Mouse (Mus musculus): ENCODE data around the gene Mboat2. TPM values are rescaled to one million over a fixed set of nuclear protein-coding genes. Genes with fewer than 3 reads are reported as not detected.
A peak's percentile ranks its signal among the peaks of the same experiment; 100 is the strongest.

Mboat2 gene
- polyA plus RNA-seq, 1 experiment from 2014 or later = 79.2 TPM

DNA sequence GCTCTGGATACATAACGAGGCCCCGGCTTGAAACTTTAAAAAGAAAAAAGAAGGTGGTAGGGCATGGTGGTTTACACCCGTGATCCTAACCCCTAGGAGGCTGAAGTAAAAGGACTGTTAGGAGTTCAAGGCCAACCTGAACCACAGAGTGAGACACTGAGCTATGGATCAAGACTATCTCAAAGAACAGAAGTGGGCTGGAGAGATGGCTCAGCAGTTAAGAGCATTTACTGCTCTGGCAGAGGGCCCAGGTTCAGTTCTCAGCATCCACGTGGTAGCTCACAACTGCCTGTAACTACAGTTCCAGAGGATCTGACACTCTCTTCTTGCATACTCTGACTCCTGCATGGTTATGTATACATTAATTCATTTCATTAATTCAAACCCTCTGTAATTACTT, 112.7 kb downstream of the Mboat2 start:
- Histone ChIP-seq H3K9me3 (ENCODE audit: control insufficient read depth, low read length) (no peaks in the 10 kb centered on the region), H3K9ac (no peak overlapping the region), H3K27ac (no peak overlapping the region), H3K4me3 (replicated peaks; ENCODE audit: low read length) (no peak overlapping the region), H3K36me3 (replicated peaks; ENCODE audit: control insufficient read depth, insufficient read depth) (peaks cover 44% of the 10 kb centered on the region), H3K4me1 (replicated peaks; ENCODE audit: control insufficient read depth, insufficient read depth, low read length) (no peaks in the 10 kb centered on the region), H3K27me3 (ENCODE audit: control insufficient read depth, insufficient read depth, low read length) (no peaks in the 10 kb centered on the region), H3K4me2 (replicated peaks) (no peak overlapping the region)
- DNase-seq (ENCODE audit: low spot score) = no peak
- no peak for ATAC-seq (ENCODE audit: low FRiP score)
- WGBS = 89% methylated on average over 4 of the region's 4 CpGs

- peaks cover 45% of the 10 kb centered on the region for H3K36me3 ChIP-seq (replicated peaks; ENCODE audit: control insufficient read depth, insufficient read depth)
- 96% methylated on average over 7 of the region's 7 CpGs for WGBS
- no peak overlapping the region for H3K4me2 ChIP-seq (replicated peaks)
- H3K4me3 ChIP-seq (replicated peaks; ENCODE audit: low read length) = no peak overlapping the region
- no peak overlapping the region for H3K27ac ChIP-seq
- no peaks in the 10 kb centered on the region for H3K9me3 ChIP-seq (ENCODE audit: control insufficient read depth, low read length)
- H3K9ac ChIP-seq = no peak overlapping the region
- H3K4me1 ChIP-seq (replicated peaks; ENCODE audit: control insufficient read depth, insufficient read depth, low read length) = no peaks in the 10 kb centered on the region
- ATAC-seq (ENCODE audit: low FRiP score) (no peak), DNase-seq (ENCODE audit: low spot score) (no peak)
- no peaks in the 10 kb centered on the region for H3K27me3 ChIP-seq (ENCODE audit: control insufficient read depth, insufficient read depth, low read length)
Measured at GRCm38 (mm10) chr12:24944597-24944996, 113.9 kb downstream of the Mboat2 start.

DNA sequence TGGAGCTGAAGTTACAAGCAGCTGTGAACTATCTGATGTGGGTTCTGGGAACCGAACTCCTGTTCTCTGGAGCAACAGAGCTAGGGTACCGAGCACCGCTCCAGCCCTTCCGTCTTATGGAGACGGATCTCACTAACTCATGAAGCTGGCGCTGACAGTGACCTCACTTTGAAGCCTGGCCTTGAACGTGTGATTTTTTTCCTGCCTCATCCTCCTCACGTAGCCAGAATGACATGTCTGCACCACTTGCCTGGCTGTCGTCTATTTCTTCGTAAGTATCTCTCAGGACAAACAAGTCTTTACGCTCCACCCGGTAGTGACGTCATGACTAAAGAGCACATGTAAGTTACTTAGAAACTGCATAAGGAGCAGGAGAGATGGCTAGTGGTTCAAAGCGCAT, 116.4 kb downstream of the Mboat2 start:
- WGBS = 93% methylated on average over 14 of the region's 14 CpGs
- Histone ChIP-seq H3K4me1 (replicated peaks; ENCODE audit: control insufficient read depth, insufficient read depth, low read length) (no peaks in the 10 kb centered on the region), H3K4me2 (replicated peaks) (no peak overlapping the region), H3K36me3 (replicated peaks; ENCODE audit: control insufficient read depth, insufficient read depth) (peaks cover 41% of the 10 kb centered on the region), H3K27me3 (ENCODE audit: control insufficient read depth, insufficient read depth, low read length) (no peaks in the 10 kb centered on the region), H3K9ac (no peak overlapping the region), H3K9me3 (ENCODE audit: control insufficient read depth, low read length) (no peaks in the 10 kb centered on the region), H3K4me3 (replicated peaks; ENCODE audit: low read length) (no peak overlapping the region), H3K27ac (no peak overlapping the region)
- ATAC-seq (ENCODE audit: low FRiP score) (no peak), DNase-seq (ENCODE audit: low spot score) (no peak)

- peak; percentile 76 for DNase-seq (ENCODE audit: low spot score)
- no peak for ATAC-seq (ENCODE audit: low FRiP score)
Measured at GRCm38 (mm10) chr12:24948344-24948743, 117.7 kb downstream of the Mboat2 start.

DNA sequence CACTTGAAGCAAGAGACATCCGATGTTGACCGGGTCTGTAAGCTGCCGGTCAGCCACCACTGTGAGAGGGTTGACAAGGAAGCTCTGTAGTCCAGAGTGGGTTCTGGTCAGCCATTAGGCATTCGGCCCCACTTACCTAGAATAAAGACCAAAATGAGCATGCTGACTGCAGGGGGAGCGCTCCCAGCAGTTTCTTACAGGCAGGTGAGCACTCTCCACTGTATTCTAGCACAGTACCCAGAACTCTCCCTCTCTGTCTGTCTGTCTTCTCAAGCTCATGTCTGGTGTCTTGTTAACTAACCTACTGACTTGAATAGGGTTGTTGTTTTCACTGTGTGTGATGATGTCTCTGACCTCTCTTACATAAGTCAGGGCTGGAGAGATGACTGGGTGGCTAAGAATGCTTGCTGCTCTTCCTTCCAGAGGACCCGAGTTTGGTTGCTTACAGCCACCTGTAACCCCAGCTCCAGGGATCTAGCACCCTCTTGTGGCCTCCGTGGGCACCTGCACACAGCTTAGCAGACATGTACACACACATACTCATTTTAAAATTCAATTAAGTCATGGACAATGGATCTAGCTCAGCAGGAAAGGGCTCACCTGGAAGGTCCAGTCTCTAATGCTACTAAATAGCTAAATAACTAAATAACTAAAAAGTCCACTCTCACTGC, 119.8 kb downstream of the Mboat2 start:
- H3K27ac ChIP-seq = no peak overlapping the region
- H3K4me3 ChIP-seq (replicated peaks; ENCODE audit: low read length) = no peak overlapping the region
- ATAC-seq (ENCODE audit: low FRiP score) (no peak), DNase-seq (ENCODE audit: low spot score) (no peak)
- H3K4me2 ChIP-seq (replicated peaks) = no peak overlapping the region
- no peaks in the 10 kb centered on the region for H3K9me3 ChIP-seq (ENCODE audit: control insufficient read depth, low read length)
- peaks cover 70% of the 10 kb centered on the region for H3K36me3 ChIP-seq (replicated peaks; ENCODE audit: control insufficient read depth, insufficient read depth)
- WGBS = 92% methylated on average over 7 of the region's 7 CpGs
- H3K9ac ChIP-seq = no peak overlapping the region
- H3K4me1 ChIP-seq (replicated peaks; ENCODE audit: control insufficient read depth, insufficient read depth, low read length) = no peaks in the 10 kb centered on the region
- H3K27me3 ChIP-seq (ENCODE audit: control insufficient read depth, insufficient read depth, low read length) = no peaks in the 10 kb centered on the region

More at GRCm38 (mm10) chr12:24948344-24948743, 117.7 kb downstream of the Mboat2 start:
- H3K36me3 ChIP-seq (replicated peaks; ENCODE audit: control insufficient read depth, insufficient read depth) = peaks cover 52% of the 10 kb centered on the region
- WGBS = 62% methylated on average over 3 of the region's 3 CpGs
- H3K4me1 ChIP-seq (replicated peaks; ENCODE audit: control insufficient read depth, insufficient read depth, low read length) = no peaks in the 10 kb centered on the region
- H3K27me3 ChIP-seq (ENCODE audit: control insufficient read depth, insufficient read depth, low read length) = no peaks in the 10 kb centered on the region
- H3K9me3 ChIP-seq (ENCODE audit: control insufficient read depth, low read length) = no peaks in the 10 kb centered on the region
- no peak overlapping the region for H3K4me2 ChIP-seq (replicated peaks)
- H3K4me3 ChIP-seq (replicated peaks; ENCODE audit: low read length) = no peak overlapping the region
- no peak overlapping the region for H3K27ac ChIP-seq
- H3K9ac ChIP-seq = no peak overlapping the region

DNA sequence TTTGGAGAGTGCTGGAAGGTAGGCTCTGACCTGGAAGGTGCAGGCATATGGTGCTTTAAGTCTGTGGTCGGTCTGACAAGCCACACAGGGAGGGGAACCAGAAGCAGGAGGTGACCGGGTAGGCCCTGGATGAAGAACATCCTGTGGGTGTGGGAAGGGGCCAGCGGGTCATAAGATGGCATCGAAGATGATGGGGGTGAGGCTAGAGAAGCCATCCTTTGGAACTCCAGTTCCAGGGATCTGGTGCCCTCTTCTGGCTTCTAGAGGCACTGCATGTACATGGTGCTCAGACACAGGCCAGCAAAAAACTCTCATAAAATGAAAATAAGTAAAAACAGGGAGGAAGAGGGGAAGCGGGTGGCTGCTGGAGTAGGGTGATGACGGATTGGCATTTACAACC, 121.5 kb downstream of the Mboat2 start:
- Histone ChIP-seq H3K36me3 (replicated peaks; ENCODE audit: control insufficient read depth, insufficient read depth) (peaks cover 80% of the 10 kb centered on the region), H3K27ac (no peak overlapping the region), H3K27me3 (ENCODE audit: control insufficient read depth, insufficient read depth, low read length) (no peaks in the 10 kb centered on the region), H3K4me3 (replicated peaks; ENCODE audit: low read length) (no peak overlapping the region), H3K4me1 (replicated peaks; ENCODE audit: control insufficient read depth, insufficient read depth, low read length) (no peaks in the 10 kb centered on the region), H3K9me3 (ENCODE audit: control insufficient read depth, low read length) (no peaks in the 10 kb centered on the region), H3K4me2 (replicated peaks) (no peak overlapping the region), H3K9ac (no peak overlapping the region)
- 54% methylated on average over 6 of the region's 6 CpGs for WGBS
- ATAC-seq (ENCODE audit: low FRiP score) (0 out of 2 replicates have a peak, but pooled peaks have one; percentile 44), DNase-seq (ENCODE audit: low spot score) (peak; percentile 79)

DNA sequence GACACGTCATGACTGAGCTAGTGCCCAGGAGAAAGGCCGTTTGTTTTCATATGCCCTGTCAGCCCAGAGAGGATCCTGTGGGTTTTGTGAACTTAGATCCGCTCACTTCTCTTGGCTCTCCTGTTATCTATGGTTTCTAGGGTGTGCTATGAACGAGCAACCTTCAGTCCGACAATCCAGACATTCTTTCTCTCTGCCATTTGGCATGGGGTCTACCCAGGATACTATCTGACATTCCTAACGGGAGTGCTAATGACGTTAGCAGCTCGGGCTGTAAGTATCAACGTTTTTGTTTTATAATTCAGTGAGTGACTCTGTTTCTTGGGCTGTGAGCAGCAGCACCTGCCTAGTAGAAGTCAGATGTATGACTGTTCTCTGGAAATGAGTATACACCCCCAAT, 124.5 kb downstream of the Mboat2 start:
- Histone ChIP-seq H3K27me3 (ENCODE audit: control insufficient read depth, insufficient read depth, low read length) (no peaks in the 10 kb centered on the region), H3K4me1 (replicated peaks; ENCODE audit: control insufficient read depth, insufficient read depth, low read length) (no peaks in the 10 kb centered on the region), H3K27ac (no peak overlapping the region), H3K4me3 (replicated peaks; ENCODE audit: low read length) (no peak overlapping the region), H3K9ac (no peak overlapping the region), H3K36me3 (replicated peaks; ENCODE audit: control insufficient read depth, insufficient read depth) (peaks cover 89% of the 10 kb centered on the region), H3K9me3 (ENCODE audit: control insufficient read depth, low read length) (no peaks in the 10 kb centered on the region), H3K4me2 (replicated peaks) (no peak overlapping the region)
- WGBS = 89% methylated on average over 9 of the region's 9 CpGs
- DNase-seq (ENCODE audit: low spot score) = no peak
- ATAC-seq (ENCODE audit: low FRiP score) = no peak

GRCm38 (mm10) chr12:24958526-24958925, 127.8 kb downstream of the Mboat2 start:
- Histone ChIP-seq H3K9me3 (ENCODE audit: control insufficient read depth, low read length) (no peaks in the 10 kb centered on the region), H3K27me3 (ENCODE audit: control insufficient read depth, insufficient read depth, low read length) (no peaks in the 10 kb centered on the region), H3K4me1 (replicated peaks; ENCODE audit: control insufficient read depth, insufficient read depth, low read length) (no peaks in the 10 kb centered on the region), H3K27ac (no peak overlapping the region), H3K9ac (no peak overlapping the region), H3K36me3 (replicated peaks; ENCODE audit: control insufficient read depth, insufficient read depth) (peaks cover 70% of the 10 kb centered on the region), H3K4me3 (replicated peaks; ENCODE audit: low read length) (no peak overlapping the region), H3K4me2 (replicated peaks) (no peak overlapping the region)
- ATAC-seq (ENCODE audit: low FRiP score) (no peak), DNase-seq (ENCODE audit: low spot score) (no peak)
- WGBS = 93% methylated on average over 3 of the region's 3 CpGs

DNA sequence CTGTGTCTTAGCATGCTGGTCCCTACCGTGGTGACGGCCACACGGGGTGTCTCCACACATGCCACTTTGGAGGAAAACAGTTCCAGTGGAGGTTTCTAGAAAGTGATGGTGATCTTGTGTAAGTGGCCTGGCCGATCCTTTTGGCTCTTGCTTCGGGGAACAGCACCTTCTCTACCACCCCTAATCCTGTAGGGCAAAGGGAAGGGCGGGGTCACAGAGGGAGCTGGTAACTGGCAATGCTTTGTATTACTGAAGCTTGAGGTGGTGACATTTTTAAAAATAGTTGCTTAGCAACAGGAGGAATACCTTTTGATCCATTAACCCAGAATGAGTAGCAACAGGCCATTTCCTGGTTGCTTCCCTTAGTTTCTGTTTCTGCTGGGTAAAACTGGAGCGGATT, 131.1 kb downstream of the Mboat2 start:
- WGBS = 93% methylated on average over 7 of the region's 7 CpGs
- H3K9ac ChIP-seq = no peak overlapping the region
- no peak for ATAC-seq (ENCODE audit: low FRiP score)

More for the DNA sequence above, 131.1 kb downstream of the Mboat2 start:
- peaks cover 43% of the 10 kb centered on the region for H3K36me3 ChIP-seq (replicated peaks; ENCODE audit: control insufficient read depth, insufficient read depth)
- no peak overlapping the region for H3K4me2 ChIP-seq (replicated peaks)
- H3K4me3 ChIP-seq (replicated peaks; ENCODE audit: low read length) = no peak overlapping the region
- DNase-seq (ENCODE audit: low spot score) = no peak
- H3K27me3 ChIP-seq (ENCODE audit: control insufficient read depth, insufficient read depth, low read length) = no peaks in the 10 kb centered on the region
- 0 out of 2 replicates have a peak, but pooled peaks cover 4% of the 10 kb centered on the region for H3K9me3 ChIP-seq (ENCODE audit: control insufficient read depth, low read length)
- H3K4me1 ChIP-seq (replicated peaks; ENCODE audit: control insufficient read depth, insufficient read depth, low read length) = no peaks in the 10 kb centered on the region
- no peak overlapping the region for H3K27ac ChIP-seq

All from hindbrain, embryonic 14.5 days (tissue).